Mouse (Mus musculus) cerebellum, adult 11-12 months (tissue): Measurements from ENCODE around the gene Cdkn2aip.

Source experiments
- DNase-seq: peaks from one replicate; pipeline ENCODE4 v3.0.0; 2022

Gene Cdkn2aip

GRCm38 (mm10) chr8:47713761-47714745 is at the start of gene Cdkn2aip:
TSS of gene Cdkn2aip (minus strand) at chr8:47713932.
- peak; percentile 94 for DNase-seq

- no peak for DNase-seq
Measured at GRCm38 (mm10) chr8:47763194-47763593, 49.5 kb upstream of the Cdkn2aip start.

- no peak for DNase-seq
Measured at GRCm38 (mm10) chr8:47760685-47761084, 47.0 kb upstream of the Cdkn2aip start.

DNA sequence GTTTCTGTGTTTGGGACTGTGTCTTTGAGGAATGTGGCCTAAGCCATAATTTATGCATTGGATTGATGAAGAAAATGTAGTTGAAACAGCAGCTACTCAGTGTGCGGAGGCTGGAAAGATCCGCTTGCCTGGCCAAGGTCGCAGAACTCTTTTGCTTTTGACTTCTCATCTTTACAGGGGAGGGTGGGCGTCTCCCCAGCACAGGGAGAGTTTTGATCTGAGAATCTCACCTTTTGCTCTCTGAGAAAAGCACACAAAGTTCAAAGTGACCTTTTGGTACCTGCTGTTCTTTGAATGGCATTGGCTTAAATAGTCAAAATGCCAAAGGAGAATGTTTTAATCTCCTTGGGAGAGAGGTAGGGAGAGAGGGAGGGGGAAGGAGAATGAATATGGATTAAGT is 46.5 kb upstream of the Cdkn2aip start:
- no peak for DNase-seq

- DNase-seq: no peak
Measured at GRCm38 (mm10) chr8:47753121-47753520, 39.4 kb upstream of the Cdkn2aip start.

DNA sequence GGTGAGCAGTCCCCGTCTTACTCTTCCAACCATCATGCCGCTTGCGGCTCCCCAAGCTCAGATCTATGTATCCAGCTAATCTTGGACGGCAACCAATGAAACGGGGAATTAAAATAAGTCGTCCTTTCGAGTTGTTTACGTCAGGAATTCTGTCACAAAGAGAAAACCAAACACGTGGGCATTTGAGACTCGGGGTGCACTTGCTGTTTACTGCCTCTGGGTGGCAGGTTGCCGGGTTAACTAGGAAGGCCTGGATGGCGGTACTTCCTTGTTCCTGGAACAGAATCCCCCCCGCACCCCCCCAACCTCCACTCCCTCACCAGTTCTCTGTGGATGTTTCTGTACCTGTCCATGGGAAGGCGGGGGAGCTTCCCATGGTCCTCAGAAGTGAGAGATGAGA is 36.4 kb upstream of the Cdkn2aip start:
- no peak for DNase-seq

DNA sequence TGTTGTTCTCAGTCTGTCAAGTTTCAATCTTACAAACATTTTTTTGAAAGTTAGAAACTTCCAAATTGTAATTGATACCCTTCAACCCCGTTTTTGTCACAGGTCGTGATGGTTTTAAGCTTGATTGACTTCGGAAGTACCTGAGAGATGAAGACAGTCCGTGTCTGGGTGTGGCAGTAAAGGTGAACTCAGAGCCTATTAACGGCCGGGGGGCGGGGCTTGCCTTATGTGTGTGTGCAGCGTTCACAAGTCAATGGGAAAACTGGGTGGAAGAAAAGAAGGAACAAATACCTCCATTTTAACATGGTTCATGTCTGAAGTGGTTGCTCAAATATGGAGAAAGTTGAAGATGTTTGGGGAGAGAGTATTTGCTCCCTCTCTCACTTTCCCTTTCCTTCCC is 35.8 kb upstream of the Cdkn2aip start:
- no peak for DNase-seq

DNA sequence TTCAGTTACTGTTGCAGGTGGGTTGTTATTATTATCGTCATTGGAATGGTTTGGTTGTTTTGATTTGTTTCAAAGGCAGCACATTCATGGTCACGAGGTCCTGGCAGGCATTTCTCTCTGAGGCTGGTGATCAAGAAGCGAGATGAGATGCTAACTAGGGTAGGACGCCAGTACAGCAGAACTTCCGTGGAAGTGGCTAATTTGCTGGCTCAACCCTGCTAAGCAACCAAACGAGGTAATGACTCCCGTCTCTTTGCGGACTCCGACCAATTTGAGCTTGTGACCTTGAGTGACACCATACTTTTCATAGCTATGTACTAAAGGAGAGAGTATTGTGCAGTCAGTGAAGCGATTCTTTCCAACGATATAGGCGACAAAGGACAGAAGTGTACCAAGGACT is 32.6 kb upstream of the Cdkn2aip start:
- no peak for DNase-seq

DNA sequence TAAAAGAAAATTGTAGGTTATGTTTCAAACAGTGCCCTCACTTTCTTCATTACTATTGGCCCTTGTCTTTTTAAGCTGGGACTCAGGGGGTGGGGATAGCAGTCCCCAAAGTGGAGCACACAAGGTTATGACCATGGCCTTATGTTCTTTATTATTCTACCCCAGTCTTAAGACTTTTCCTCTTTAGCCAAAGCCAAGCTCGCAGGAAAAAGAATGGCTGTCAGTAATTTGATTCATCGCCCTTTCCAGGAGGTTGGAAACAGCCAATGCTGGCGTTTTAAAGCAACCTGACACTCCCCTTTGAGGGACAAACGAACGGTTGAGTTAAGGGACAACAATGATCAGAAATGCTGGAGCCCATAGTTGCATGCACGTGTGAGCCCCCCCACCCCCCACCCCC is 32.1 kb upstream of the Cdkn2aip start:
- DNase-seq: no peak

GRCm38 (mm10) chr8:47744803-47745202 is 31.1 kb upstream of the Cdkn2aip start:
- no peak for DNase-seq

DNA sequence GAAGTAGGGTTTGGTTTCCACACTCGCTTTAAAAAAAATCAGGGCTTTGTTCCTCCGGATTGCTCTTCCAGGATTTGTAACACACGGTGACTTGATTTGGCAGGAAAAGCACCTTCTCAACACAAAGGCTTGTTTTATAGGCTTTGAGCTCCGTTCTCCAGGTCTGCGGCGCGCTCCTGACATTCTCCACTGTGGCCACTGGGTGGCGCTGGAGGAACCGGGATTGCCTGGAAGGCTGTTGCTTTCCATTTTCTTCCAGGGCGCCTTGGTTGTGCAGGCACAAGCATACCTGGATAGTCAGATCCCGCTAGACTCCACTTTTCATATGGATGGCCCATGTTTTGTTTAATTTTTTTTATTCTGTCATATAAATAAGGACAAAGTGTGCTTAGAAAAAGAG is 29.7 kb upstream of the Cdkn2aip start:
- peak; percentile 51 for DNase-seq

DNA sequence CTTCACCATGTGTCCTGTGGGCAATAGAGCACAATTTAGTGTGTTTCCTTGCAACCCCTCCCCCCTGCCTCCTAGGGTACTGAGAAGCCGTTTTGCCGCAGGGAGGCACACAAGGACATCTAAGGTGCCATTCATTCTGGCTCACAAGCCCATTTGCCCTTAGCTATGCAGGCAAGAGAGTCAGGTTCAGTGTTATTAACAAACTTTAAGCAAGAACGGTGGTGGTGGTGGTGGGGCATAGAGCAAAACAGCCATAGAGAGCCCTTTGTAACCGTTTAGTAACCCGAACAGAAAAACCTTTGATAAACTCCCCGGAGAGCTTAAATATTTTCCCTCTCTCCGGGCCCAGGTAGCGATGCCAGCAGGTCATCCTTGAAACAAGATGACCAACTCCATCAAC is 29.3 kb upstream of the Cdkn2aip start:
- DNase-seq: no peak

DNA sequence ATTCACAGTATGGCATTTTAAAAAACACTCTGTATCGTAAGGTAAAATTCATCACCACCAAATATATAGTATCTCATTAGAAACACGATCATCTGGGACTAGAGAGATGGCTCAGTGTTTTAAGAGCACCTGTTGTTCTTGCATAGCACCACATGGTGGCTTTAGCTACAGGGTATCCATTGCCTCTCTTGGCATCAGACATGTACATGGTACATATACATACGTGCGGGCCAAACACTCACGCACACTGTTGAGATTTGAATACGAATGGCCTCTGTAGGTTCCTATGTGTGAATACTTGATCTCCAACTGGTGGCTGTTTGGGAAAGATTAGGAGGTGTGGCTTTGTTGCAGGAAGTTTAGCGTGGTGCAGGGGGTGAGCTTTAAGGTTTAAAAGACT is 28.6 kb upstream of the Cdkn2aip start:
- DNase-seq: no peak

DNA sequence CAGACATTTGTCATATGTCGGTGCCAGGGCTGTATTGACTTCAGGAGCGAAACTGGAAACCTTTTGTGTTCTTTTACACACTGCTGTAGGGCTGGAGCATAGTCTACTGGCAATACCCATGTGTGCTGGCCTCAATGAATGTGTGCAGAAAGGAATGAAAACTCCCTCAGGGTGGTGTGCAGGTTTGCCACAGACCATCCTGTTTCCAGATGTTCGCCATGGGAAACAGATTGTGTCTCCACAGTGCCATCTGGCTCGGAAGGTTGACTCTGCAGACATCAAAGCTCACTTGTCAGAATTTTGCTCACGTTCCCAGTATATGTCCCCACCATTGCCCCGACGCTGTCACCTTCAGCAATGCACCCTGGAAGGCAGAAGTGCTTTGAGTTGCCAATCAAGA is 23.4 kb upstream of the Cdkn2aip start:
- no peak for DNase-seq

DNA sequence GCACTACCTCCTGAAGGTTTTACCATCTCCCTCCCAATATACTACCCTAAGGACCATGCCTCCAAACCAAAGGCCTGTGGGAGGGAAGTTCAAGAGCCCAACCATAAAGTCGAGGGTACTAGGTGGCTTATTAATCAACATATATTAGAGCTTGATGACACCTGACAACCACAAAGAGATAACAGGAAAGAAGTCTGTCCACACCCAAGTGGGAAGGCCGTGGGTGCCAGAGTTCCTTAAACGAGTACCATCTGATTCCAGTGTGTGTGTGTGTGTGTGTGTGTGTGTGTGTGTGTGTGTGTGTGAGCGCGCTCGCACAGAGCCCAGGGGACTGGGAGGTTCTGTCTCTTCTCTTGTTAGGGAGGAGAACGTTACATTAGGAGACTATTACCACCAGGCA is 15.6 kb upstream of the Cdkn2aip start:
- DNase-seq: no peak

GRCm38 (mm10) chr8:47726945-47727344 is 13.2 kb upstream of the Cdkn2aip start:
- no peak for DNase-seq

DNA sequence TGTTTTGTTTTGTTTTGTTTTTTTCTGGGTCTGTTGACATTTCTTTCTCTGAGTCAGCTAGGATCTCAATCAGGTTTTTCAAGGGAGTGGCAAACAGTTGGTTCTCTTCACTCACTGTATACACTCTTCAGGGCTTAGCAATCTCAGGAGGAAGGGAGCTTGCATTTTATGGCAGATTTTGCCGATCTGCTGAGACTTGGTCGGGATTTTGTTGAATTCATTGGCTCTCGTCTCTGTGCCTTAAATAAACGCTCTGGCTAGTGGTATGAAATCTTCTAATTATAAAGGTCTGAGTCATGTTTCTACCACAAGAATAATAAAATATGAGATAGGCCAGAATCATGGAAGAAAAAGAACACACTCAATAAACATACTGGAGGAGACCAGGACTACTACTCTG is 7.9 kb upstream of the Cdkn2aip start:
- no peak for DNase-seq

DNA sequence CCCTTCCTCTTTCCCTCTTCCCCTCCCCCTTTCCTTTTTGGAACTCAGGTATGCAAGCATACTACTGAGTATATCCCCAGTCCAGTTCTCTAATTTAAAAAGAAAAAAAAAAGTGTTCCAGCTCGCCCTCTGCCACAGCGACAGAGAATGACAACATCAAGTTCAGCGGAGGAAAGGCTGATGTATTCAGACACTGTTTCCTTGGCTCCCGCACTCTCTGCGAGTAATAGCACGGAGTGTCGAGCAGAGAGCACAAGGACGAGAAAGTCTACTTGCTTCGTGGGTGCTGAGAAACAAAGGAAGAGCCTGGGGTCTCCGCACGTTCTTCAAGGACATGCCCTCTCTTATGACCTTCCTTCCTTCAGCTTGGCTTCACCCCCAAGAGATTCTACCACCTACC is 4.9 kb upstream of the Cdkn2aip start:
- no peak for DNase-seq

- DNase-seq: no peak
Measured at GRCm38 (mm10) chr8:47713171-47713663, 515 bp downstream of the Cdkn2aip start.

DNA sequence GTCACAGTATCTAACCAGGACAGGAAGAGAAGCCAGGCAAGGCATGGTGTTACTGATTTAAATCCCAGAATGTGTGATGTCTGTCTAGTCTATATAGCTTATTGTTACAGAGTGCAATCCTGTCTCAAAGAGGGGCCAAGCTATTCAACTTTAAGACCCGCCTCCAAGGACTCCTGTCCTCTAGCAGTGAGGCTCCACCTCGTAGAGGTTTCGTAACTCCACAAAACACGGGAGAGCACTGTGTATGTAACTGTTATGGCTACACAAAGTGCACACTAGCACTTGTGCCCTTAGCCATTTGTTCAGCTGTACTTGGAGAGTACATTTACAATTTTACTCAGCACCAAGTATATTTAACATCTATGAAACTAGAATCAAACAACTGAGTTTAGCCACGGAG is 5.6 kb downstream of the Cdkn2aip start:
- DNase-seq: no peak

DNA sequence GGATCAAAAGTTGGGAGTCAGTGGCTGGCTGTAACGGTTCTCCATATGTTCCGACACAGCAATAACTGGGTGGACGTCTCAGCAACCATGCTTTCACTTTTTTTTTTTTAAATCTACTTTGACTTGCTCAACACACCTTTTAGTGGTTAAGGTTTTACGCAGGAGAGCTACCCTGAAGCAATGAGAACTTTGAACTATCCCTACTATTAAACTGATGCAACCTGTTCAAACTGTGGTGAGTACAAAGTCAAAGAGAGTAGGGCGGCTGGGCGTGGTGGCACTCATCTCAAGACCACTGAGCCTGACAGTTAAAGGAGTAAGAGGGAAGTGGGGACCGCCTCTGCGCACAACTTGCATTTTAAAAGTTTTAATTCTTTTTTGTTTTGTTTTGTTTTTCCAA is 7.0 kb downstream of the Cdkn2aip start:
- no peak for DNase-seq

DNA sequence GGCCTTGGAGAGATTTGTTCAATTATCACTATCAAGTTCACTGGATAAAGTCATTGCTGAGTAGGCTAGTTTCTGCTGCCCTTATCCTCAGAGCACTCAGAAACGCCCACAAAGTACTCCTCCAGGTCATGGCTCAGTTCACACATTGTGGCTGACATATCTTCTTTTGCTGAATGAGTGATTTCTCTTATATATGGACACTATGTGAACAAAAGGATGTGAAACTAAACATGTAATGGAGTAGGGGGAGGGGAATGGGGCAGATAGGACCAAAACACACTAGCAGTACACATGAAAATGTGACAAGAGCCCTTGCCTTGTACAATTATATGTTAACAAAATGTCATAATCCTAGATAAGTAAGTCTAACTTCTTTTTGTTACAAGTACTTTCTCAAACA is 11.4 kb downstream of the Cdkn2aip start:
- no peak for DNase-seq

GRCm38 (mm10) chr8:47697696-47698095 is 16.0 kb downstream of the Cdkn2aip start:
- DNase-seq: no peak

- no peak for DNase-seq
Measured at GRCm38 (mm10) chr8:47695431-47696105, 18.2 kb downstream of the Cdkn2aip start.
